Comparison of ENCODE assay signal across 17 mouse cellular contexts in genomic region chr1:184297001-184297740, GRCm38 (mm10).
DNase-seq lines count a peak whose midpoint lies in the region; ATAC-seq and TF ChIP-seq lines count a peak whose summit lies in the region.
"Had no signal": no experiment of that assay in that cellular context is flagged by ENCODE, and none has a peak within 500 bp of the region (broad histone marks: within the 10 kb centered on the region; RNA-seq: fewer than 3 reads in every experiment).

No protein-coding gene starts in this region.

- H3K79me2 ChIP-seq in liver, adult 2 months (ENCODE audit: control insufficient read depth, insufficient read depth, low read length) = no peaks in the 10 kb centered on the region

- POLR2A ChIA-PET in Patski (lab: Charles Lee) = no interaction called here

- no peak overlapping the region for H3K9ac ChIP-seq in embryonic facial prominence, embryonic 14.5 days (ENCODE audit: low read depth, low read length)
- H3K9ac ChIP-seq in liver, adult 2 months (ENCODE audit: low read depth, low read length) = no peak overlapping the region
- H3K9ac ChIP-seq in liver, postnatal 0 days (replicated peaks) = no peak overlapping the region
- H3K9ac ChIP-seq: forebrain, postnatal 0 days; liver, embryonic 14.5 days; neural tube, embryonic 15.5 days had no signal

- CTCF ChIA-PET in Patski (lab: Charles Lee) = no interaction called here

- H3K27me3 ChIP-seq in embryonic facial prominence, embryonic 14.5 days (replicated peaks; ENCODE audit: control insufficient read depth, insufficient read depth, low read length) = 0 out of 2 replicates have a peak, but pooled peaks cover 10% of the 10 kb centered on the region
- H3K27me3 ChIP-seq in embryonic facial prominence, embryonic 10.5 days (replicated peaks; ENCODE audit: low read depth, poor library complexity, severe bottlenecking) = no peaks in the 10 kb centered on the region
- H3K27me3 ChIP-seq in liver, adult 2 months (ENCODE audit: control insufficient read depth, insufficient read depth, low read length) = no peaks in the 10 kb centered on the region
- no peaks in the 10 kb centered on the region for H3K27me3 ChIP-seq in liver, postnatal 0 days (ENCODE audit: insufficient read depth, low read length)
- H3K27me3 ChIP-seq in Patski = no peaks in the 10 kb centered on the region
- H3K27me3 ChIP-seq: neural tube, embryonic 15.5 days had no signal

- 0 out of 2 replicates have a peak, but pooled peaks cover 4% of the 10 kb centered on the region for H3K4me1 ChIP-seq in embryonic facial prominence, embryonic 14.5 days (ENCODE audit: control insufficient read depth, insufficient read depth, low read length)
- no peaks in the 10 kb centered on the region for H3K4me1 ChIP-seq in embryonic facial prominence, embryonic 10.5 days
- no peaks in the 10 kb centered on the region for H3K4me1 ChIP-seq in liver, adult 2 months (ENCODE audit: control insufficient read depth, insufficient read depth, low read length)
- no peaks in the 10 kb centered on the region for H3K4me1 ChIP-seq in liver, postnatal 0 days (ENCODE audit: insufficient read depth)
- H3K4me1 ChIP-seq: neural tube, embryonic 15.5 days had no signal

- peak; percentile 65; the same call in 1 of the 2 replicates for ATAC-seq in embryonic facial prominence, embryonic 14.5 days (ENCODE audit: low read depth)
- no peak for ATAC-seq in liver, postnatal 0 days
- peak; percentile 57 for ATAC-seq in Patski
- no peak for ATAC-seq in activated CD4-positive, CD25-positive, alpha-beta regulatory T cell, adult 4 months
- ATAC-seq: forebrain, postnatal 0 days had no signal

- H3K36me3 ChIP-seq in embryonic facial prominence, embryonic 14.5 days (ENCODE audit: control insufficient read depth, insufficient read depth, low read length) = no peaks in the 10 kb centered on the region
- no peaks in the 10 kb centered on the region for H3K36me3 ChIP-seq in embryonic facial prominence, embryonic 10.5 days (replicated peaks)
- H3K36me3 ChIP-seq in liver, adult 2 months (ENCODE audit: control insufficient read depth, insufficient read depth, low read length) = no peaks in the 10 kb centered on the region
- no peaks in the 10 kb centered on the region for H3K36me3 ChIP-seq in liver, postnatal 0 days (replicated peaks; ENCODE audit: insufficient read depth, low read length)
- H3K36me3 ChIP-seq: neural tube, embryonic 15.5 days had no signal

- H3K27ac ChIP-seq in embryonic facial prominence, embryonic 14.5 days (replicated peaks; ENCODE audit: low read depth, low read length) = no peak overlapping the region
- no peak overlapping the region for H3K27ac ChIP-seq in embryonic facial prominence, embryonic 10.5 days (replicated peaks)
- H3K27ac ChIP-seq in liver, adult 2 months (replicated peaks; ENCODE audit: insufficient read depth, low read depth, low read length) = no peak overlapping the region
- no peak overlapping the region for H3K27ac ChIP-seq in liver, postnatal 0 days (ENCODE audit: low read depth)
- H3K27ac ChIP-seq: liver, embryonic 14.5 days; neural tube, embryonic 15.5 days had no signal

- H3K9me3 ChIP-seq in embryonic facial prominence, embryonic 14.5 days (ENCODE audit: control insufficient read depth, low read length) = no peaks in the 10 kb centered on the region
- no peaks in the 10 kb centered on the region for H3K9me3 ChIP-seq in embryonic facial prominence, embryonic 10.5 days
- no peaks in the 10 kb centered on the region for H3K9me3 ChIP-seq in liver, postnatal 0 days (ENCODE audit: low read length)
- H3K9me3 ChIP-seq: neural tube, embryonic 15.5 days had no signal

- no peak for TF ChIP-seq EP300 in liver, postnatal 0 days (IDR thresholded peaks at IDR 0.05; ENCODE audit: low read depth)

- no peak for TF ChIP-seq CTCF in liver, adult 2 months (IDR thresholded peaks at IDR 0.05; ENCODE audit: low read depth, low read length)
- no peak for TF ChIP-seq CTCF in liver, postnatal 0 days (IDR thresholded peaks at IDR 0.05; ENCODE audit: low read depth)
- TF ChIP-seq CTCF in Patski (IDR thresholded peaks at IDR 0.05) = no peak

- DNase-seq in embryonic facial prominence, embryonic 14.5 days (ENCODE audit: low spot score) = peak; percentile 76
- DNase-seq in embryonic facial prominence, embryonic 10.5 days (ENCODE audit: low spot score) = no peak
- DNase-seq in liver, adult 2 months (ENCODE audit: extremely low read depth, low read depth, low spot score) = peak; percentile 47
- DNase-seq in liver, postnatal 0 days = no peak
- DNase-seq in Patski (ENCODE audit: low read depth, low spot score) = peak; percentile 92
- DNase-seq in lung, postnatal 36 days = peak; percentile 33
- DNase-seq in retina, postnatal 1 day = no peak
- DNase-seq: adrenal gland, adult 8-10 months; cerebellum, adult 2 months; forebrain, postnatal 0 days; gastrocnemius, postnatal 14 days; kidney, adult 9 months; kidney, postnatal 4 days; thymus, postnatal 14 days had no signal

- in situ Hi-C loops in Patski (cut with MboI; ENCODE audit: low pct_unique_long_range_greater_than_20kb) = no loop called here

- TF ChIP-seq POLR2A in liver, adult 2 months (IDR thresholded peaks at IDR 0.05; ENCODE audit: extremely low read depth, insufficient read depth, low read length) = no peak

- 50% methylated on average over 4 of the region's 4 CpGs for WGBS in embryonic facial prominence, embryonic 14.5 days
- 85% methylated on average over 4 of the region's 4 CpGs for WGBS in embryonic facial prominence, embryonic 10.5 days
- 72% methylated on average over 4 of the region's 4 CpGs for WGBS in liver, adult 2 months
- WGBS in liver, postnatal 0 days (ENCODE audit: insufficient replicate concordance) = 63% methylated on average over 4 of the region's 4 CpGs

- H3K4me2 ChIP-seq in embryonic facial prominence, embryonic 14.5 days (ENCODE audit: low read depth, low read length) = no peak overlapping the region
- no peak overlapping the region for H3K4me2 ChIP-seq in liver, postnatal 0 days (ENCODE audit: low read depth, low read length)
- H3K4me2 ChIP-seq: neural tube, embryonic 15.5 days had no signal

- no peak overlapping the region for H3K4me3 ChIP-seq in embryonic facial prominence, embryonic 14.5 days (ENCODE audit: low read depth, low read length)
- no peak overlapping the region for H3K4me3 ChIP-seq in embryonic facial prominence, embryonic 10.5 days
- no peak overlapping the region for H3K4me3 ChIP-seq in liver, adult 2 months (ENCODE audit: insufficient read depth, low read depth, low read length)
- H3K4me3 ChIP-seq in liver, postnatal 0 days (ENCODE audit: low read depth, low read length) = no peak overlapping the region
- H3K4me3 ChIP-seq: neural tube, embryonic 15.5 days had no signal

Comparison
In these comparisons a context has a peak if more than half of its experiments do, and no peak if none do; other contexts are left out.
1. DNase-seq: peak in embryonic facial prominence, embryonic 14.5 days (single experiment), liver, adult 2 months (single experiment), Patski (single experiment) and lung, postnatal 36 days (single experiment); none in embryonic facial prominence, embryonic 10.5 days (single experiment), liver, postnatal 0 days (single experiment) and retina, postnatal 1 day (single experiment).
2. ATAC-seq: peak in embryonic facial prominence, embryonic 14.5 days (single experiment) and Patski (single experiment); none in liver, postnatal 0 days (single experiment) and activated CD4-positive, CD25-positive, alpha-beta regulatory T cell, adult 4 months (single experiment).